Mouse (Mus musculus): Measurements from ENCODE around the gene Strap.

GRCm38 (mm10) chr6:137766177-137766576 lies 31.3 kb downstream of the Strap start:
- TF ChIP-seq CTCF (IDR thresholded peaks at IDR 0.05; ENCODE audit: low read depth, low read length) (no peak), POLR2AphosphoS5 (IDR thresholded peaks at IDR 0.05; ENCODE audit: insufficient replicate concordance, low read depth, low read length) (no peak), GATA2 (IDR thresholded peaks at IDR 0.05; ENCODE audit: borderline replicate concordance, low read depth, low read length) (no peak)
